Comparison of ENCODE assay signal across 23 mouse cellular contexts in genomic region chr5:34896697-34897453, GRCm38 (mm10). TPM values are rescaled to one million over a fixed set of nuclear protein-coding genes. Genes with fewer than 3 reads are reported as not detected.
DNase-seq lines count a peak whose midpoint lies in the region; ATAC-seq and TF ChIP-seq lines count a peak whose summit lies in the region.
"Had no signal": no experiment of that assay in that cellular context is flagged by ENCODE, and none has a peak within 500 bp of the region (broad histone marks: within the 10 kb centered on the region; RNA-seq: fewer than 3 reads in every experiment).

No protein-coding gene starts in this region.

- no peak overlapping the region for H3K4me2 ChIP-seq in heart, postnatal 0 days (ENCODE audit: low read depth, low read length)
- H3K4me2 ChIP-seq in liver, embryonic 11.5 days = no peak overlapping the region
- H3K4me2 ChIP-seq: forebrain, embryonic 15.5 days; heart, embryonic 15.5 days; neural tube, embryonic 13.5 days had no signal

- peaks cover 4% of the 10 kb centered on the region; the same call in 1 of the 2 replicates for H3K4me1 ChIP-seq in heart, postnatal 0 days (ENCODE audit: control insufficient read depth, insufficient read depth)
- H3K4me1 ChIP-seq in heart, adult 2 months (ENCODE audit: control insufficient read depth, insufficient read depth, low read length) = no peaks in the 10 kb centered on the region
- peaks cover 6% of the 10 kb centered on the region for H3K4me1 ChIP-seq in liver, embryonic 11.5 days (replicated peaks; ENCODE audit: control insufficient read depth, insufficient read depth, low read length)
- H3K4me1 ChIP-seq: forebrain, embryonic 15.5 days; hindbrain, embryonic 10.5 days; neural tube, embryonic 13.5 days had no signal

- TF ChIP-seq EP300 in heart, postnatal 0 days (IDR thresholded peaks at IDR 0.05; ENCODE audit: low read depth) = no peak
- TF ChIP-seq EP300 in heart, adult 2 months (IDR thresholded peaks at IDR 0.05; ENCODE audit: insufficient read depth, low read depth, low read length) = no peak

- no peak overlapping the region for H3K4me3 ChIP-seq in heart, postnatal 0 days (ENCODE audit: low read depth, low read length)
- H3K4me3 ChIP-seq in heart, adult 2 months = no peak overlapping the region
- no peak overlapping the region for H3K4me3 ChIP-seq in liver, embryonic 11.5 days (ENCODE audit: low read depth, low read length)
- no peak overlapping the region for H3K4me3 ChIP-seq in layer of hippocampus, adult 2 months
- H3K4me3 ChIP-seq: forebrain, embryonic 15.5 days; heart, embryonic 15.5 days; hindbrain, embryonic 10.5 days; neural tube, embryonic 13.5 days had no signal

- H3K27ac ChIP-seq in heart, postnatal 0 days (ENCODE audit: low read depth) = no peak overlapping the region
- no peak overlapping the region for H3K27ac ChIP-seq in heart, adult 2 months
- H3K27ac ChIP-seq in liver, embryonic 11.5 days (ENCODE audit: low read depth, low read length) = peak overlapping the region; percentile 28; the same call in 1 of the 2 replicates
- H3K27ac ChIP-seq in layer of hippocampus, adult 2 months = no peak overlapping the region
- H3K27ac ChIP-seq: forebrain, embryonic 15.5 days; heart, embryonic 15.5 days; hindbrain, embryonic 10.5 days; neural tube, embryonic 13.5 days had no signal

- H3K9ac ChIP-seq in heart, postnatal 0 days (replicated peaks; ENCODE audit: low read depth, low read length) = no peak overlapping the region
- H3K9ac ChIP-seq in heart, adult 2 months (ENCODE audit: low read depth, low read length) = no peak overlapping the region
- H3K9ac ChIP-seq in liver, embryonic 11.5 days (ENCODE audit: low read depth, low read length) = no peak overlapping the region
- H3K9ac ChIP-seq: forebrain, embryonic 15.5 days; heart, embryonic 15.5 days; neural tube, embryonic 13.5 days had no signal

- WGBS in heart, postnatal 0 days = 49% methylated on average over 3 of the region's 3 CpGs
- 64% methylated on average over 3 of the region's 3 CpGs for WGBS in heart, adult 2 months
- WGBS in liver, embryonic 11.5 days = 68% methylated on average over 3 of the region's 3 CpGs

- peaks cover 55% of the 10 kb centered on the region for H3K36me3 ChIP-seq in heart, postnatal 0 days (replicated peaks; ENCODE audit: control insufficient read depth, insufficient read depth, low read length)
- no peaks in the 10 kb centered on the region for H3K36me3 ChIP-seq in heart, adult 2 months (ENCODE audit: control insufficient read depth, insufficient read depth, low read length)
- peaks cover 38% of the 10 kb centered on the region; the same call in 1 of the 2 replicates for H3K36me3 ChIP-seq in liver, embryonic 11.5 days (ENCODE audit: control insufficient read depth, insufficient read depth, low read length)

- no peaks in the 10 kb centered on the region for H3K9me3 ChIP-seq in heart, postnatal 0 days (replicated peaks; ENCODE audit: control insufficient read depth, low read length)
- H3K9me3 ChIP-seq in liver, embryonic 11.5 days (ENCODE audit: control insufficient read depth, low read length) = no peaks in the 10 kb centered on the region
- H3K9me3 ChIP-seq: forebrain, embryonic 15.5 days; heart, embryonic 15.5 days; hindbrain, embryonic 10.5 days; neural tube, embryonic 13.5 days had no signal

- H3K79me2 ChIP-seq in heart, adult 2 months (replicated peaks; ENCODE audit: control insufficient read depth, insufficient read depth, low read length) = no peaks in the 10 kb centered on the region

- no peak for TF ChIP-seq CTCF in heart, postnatal 0 days (IDR thresholded peaks at IDR 0.05; ENCODE audit: low read depth)
- no peak for TF ChIP-seq CTCF in heart, adult 2 months (IDR thresholded peaks at IDR 0.05)
- TF ChIP-seq CTCF in layer of hippocampus, adult 2 months (conservative IDR thresholded peaks at IDR 0.05) = no peak

- intact Hi-C loops in heart, adult 2 months (cut with DNase I) = no loop called here

- TF ChIP-seq POLR2A in heart, adult 2 months (IDR thresholded peaks at IDR 0.05; ENCODE audit: insufficient read depth, low read depth, low read length) = no peak

- peak; percentile 21 for DNase-seq in heart, postnatal 0 days (ENCODE audit: low spot score)
- no peak for DNase-seq in heart, adult 2 months
- DNase-seq in c-Kit-negative CD71-positive TER-119-positive erythroid progenitor cells, embryonic 14.5 days (ENCODE audit: low read depth, low spot score) = peak; percentile 42
- no peak for DNase-seq in liver, embryonic 11.5 days (ENCODE audit: low spot score)
- DNase-seq in left cerebral cortex, adult 11 months (ENCODE audit: low spot score) = no peak
- DNase-seq in layer of hippocampus, adult 2 months (ENCODE audit: low spot score in 2 of 2) = no peak
- no peak for DNase-seq in adrenal gland, adult (ENCODE audit: inconsistent age in 2 of 2, low spot score in 1 of 2)
- DNase-seq: adrenal gland, postnatal 25 days; cerebellum, adult 9-10 months; gastrocnemius, postnatal 14 days; kidney, adult 2 months; kidney, postnatal 14 days; layer of hippocampus, adult 9-11 months; midbrain, embryonic 14.5 days; right cerebral cortex, adult 18-20 months; thymus, postnatal 36 days had no signal

- ATAC-seq in heart, postnatal 0 days (ENCODE audit: insufficient read depth, low read depth) = no peak
- peak; percentile 97 for ATAC-seq in liver, embryonic 11.5 days (replicated peaks; ENCODE audit: low FRiP score)
- peak; percentile 82 for ATAC-seq in megakaryocyte progenitor cell, adult 5-6 weeks (replicated peaks; ENCODE audit: poor library complexity)
- ATAC-seq: activated CD4-positive, CD25-positive, alpha-beta regulatory T cell, adult 4 months; CD4-positive, CD25-positive, alpha-beta regulatory T cell, adult 4 months; forebrain, embryonic 15.5 days had no signal

- no peaks in the 10 kb centered on the region for H3K27me3 ChIP-seq in heart, postnatal 0 days (ENCODE audit: control insufficient read depth, insufficient read depth, low read length)
- H3K27me3 ChIP-seq in heart, adult 2 months (ENCODE audit: control insufficient read depth, insufficient read depth, low read length) = no peaks in the 10 kb centered on the region
- no peaks in the 10 kb centered on the region for H3K27me3 ChIP-seq in liver, embryonic 11.5 days (replicated peaks; ENCODE audit: control insufficient read depth, insufficient read depth, low read length)
- H3K27me3 ChIP-seq: forebrain, embryonic 15.5 days; heart, embryonic 15.5 days; neural tube, embryonic 13.5 days had no signal

RNA-seq across cellular contexts. Expression of gene Msantd1, which starts 10.9 kb away (rescaled TPM):
- not detected in 2 replicates for total RNA-seq in heart, postnatal 0 days (2014; rRNA removed; ENCODE audit: low replicate concordance)
- 0.23 and 0.26 TPM in 2 replicates for polyA plus RNA-seq in heart, postnatal 0 days (2015; fragmentation: Nextera tagmentation; extraction: Ambion mirVana)
- total RNA-seq in heart, adult 2 months (2021) = under 1 TPM in 1 of 2 experiments, not detected in 1; 0.66 TPM
- 0.96 and 1.0 TPM in 2 replicates for polyA plus RNA-seq in heart, adult 2 months (2012; rRNA removed)
- 0.48 and 0.95 TPM in 2 replicates for polyA plus RNA-seq in liver, embryonic 11.5 days (2014; fragmentation: Nextera tagmentation; extraction: Ambion mirVana)
- 0.44 and 0.95 TPM in 2 replicates for total RNA-seq in megakaryocyte progenitor cell, adult 5-6 weeks (2015)
- 0.08 and 0.30 TPM in 2 replicates for total RNA-seq in megakaryocyte progenitor cell, adult 5-6 weeks (2017)
- 1 to 10 TPM; 6.1 to 7.0 TPM for total RNA-seq in layer of hippocampus, adult 2 months (2021)
- polyA plus RNA-seq: heart, embryonic 15.5 days had no signal

RNA-seq across cellular contexts. Expression of gene Rgs12, which starts 52.4 kb away (rescaled TPM):
- total RNA-seq in heart, postnatal 0 days (2014; rRNA removed; ENCODE audit: low replicate concordance) = 51.1 and 77.3 TPM in 2 replicates
- 27.7 and 29.2 TPM in 2 replicates for polyA plus RNA-seq in heart, postnatal 0 days (2015; fragmentation: Nextera tagmentation; extraction: Ambion mirVana)
- 10 to 100 TPM; 13.1 to 16.5 TPM for total RNA-seq in heart, adult 2 months (2021)
- 26.2 and 27.7 TPM in 2 replicates for polyA plus RNA-seq in heart, adult 2 months (2012; rRNA removed)
- 38.8 and 39.3 TPM in 2 replicates for polyA plus RNA-seq in liver, embryonic 11.5 days (2014; fragmentation: Nextera tagmentation; extraction: Ambion mirVana)
- 9.7 and 12.2 TPM in 2 replicates for total RNA-seq in megakaryocyte progenitor cell, adult 5-6 weeks (2015)
- total RNA-seq in megakaryocyte progenitor cell, adult 5-6 weeks (2017) = 8.3 and 11.8 TPM in 2 replicates
- total RNA-seq in layer of hippocampus, adult 2 months (2021) = 10 to 100 TPM; 43.2 to 52.5 TPM

Comparison
In these comparisons a context has a peak if more than half of its experiments do, and no peak if none do; other contexts are left out.
1. DNase-seq: peak in heart, postnatal 0 days (single experiment) and c-Kit-negative CD71-positive TER-119-positive erythroid progenitor cells, embryonic 14.5 days (single experiment); none in heart, adult 2 months (0 of 2), liver, embryonic 11.5 days (single experiment), left cerebral cortex, adult 11 months (single experiment), layer of hippocampus, adult 2 months (0 of 2) and adrenal gland, adult (0 of 2).